Mouse (Mus musculus) embryonic facial prominence, embryonic 14.5 days (tissue): ENCODE data around the gene Lipa. TPM values are rescaled to one million over a fixed set of nuclear protein-coding genes. Genes with fewer than 3 reads are reported as not detected.

Experiments used
- ATAC-seq: fragments of 200-750 bp; cut with Nextera tagmentation; 2 replicates; pipeline ENCODE4 v1.8.0; 2017; ENCODE audit warnings: low read depth, moderate number of reproducible peaks, moderate TSS enrichment
- DNase-seq: peaks from one replicate; pipeline ENCODE4 v3.0.0-alpha.2; 2015; ENCODE audit warnings: low spot score
- H3K27ac ChIP-seq: fragments of 300-500 bp; sonication (generic); replicated peaks from 2 replicates; pipeline ENCODE4 v1.5.1; 2014; ENCODE audit warnings: low read depth, mild to moderate bottlenecking, low read length, moderate library complexity
- H3K27me3 ChIP-seq: fragments of 300-500 bp; sonication (generic); replicated peaks from 2 replicates; pipeline ENCODE4 v1.6.1; 2014; ENCODE audit warnings: low read length; ENCODE audit not compliant: control insufficient read depth, insufficient read depth
- H3K36me3 ChIP-seq: fragments of 300-500 bp; sonication (generic); 2 replicates; pipeline ENCODE4 v1.6.1; 2014; ENCODE audit warnings: low read length, mixed read lengths; ENCODE audit not compliant: control insufficient read depth, insufficient read depth
- H3K4me1 ChIP-seq: fragments of 300-500 bp; sonication (generic); 2 replicates; pipeline ENCODE4 v1.6.1; 2014; ENCODE audit warnings: antibody characterized with exemption, low read length; ENCODE audit not compliant: control insufficient read depth, insufficient read depth
- H3K4me2 ChIP-seq: fragments of 300-500 bp; sonication (generic); 2 replicates; pipeline ENCODE4 v1.6.1; 2014; ENCODE audit warnings: low read depth, mild to moderate bottlenecking, low read length, moderate library complexity, mixed read lengths
- H3K4me3 ChIP-seq: fragments of 300-500 bp; sonication (generic); 2 replicates; pipeline ENCODE4 v1.5.1; 2014; ENCODE audit warnings: low read depth, mild to moderate bottlenecking, low read length
- H3K9ac ChIP-seq: fragments of 300-500 bp; sonication (generic); 2 replicates; pipeline ENCODE4 v1.6.1; 2014; ENCODE audit warnings: low read depth, mild to moderate bottlenecking, low read length, moderate library complexity, mixed read lengths
- H3K9me3 ChIP-seq: fragments of 300-500 bp; sonication (generic); 2 replicates; pipeline ENCODE4 v1.6.1; 2016; ENCODE audit warnings: low read length; ENCODE audit not compliant: control insufficient read depth
- WGBS: fragments of 180-500 bp; shearing (Covaris S2); extraction: QIAGEN DNeasy Blood & Tissue Kit; methylation state at CpG from one replicate; pipeline ENCODE4 v1.1.7; 2014; 5-methylcytosine and 5-hydroxymethylcytosine counted together
- polyA plus RNA-seq: library from polyadenylated mRNA; unstranded; fragments of >200 nt; fragmentation: Nextera tagmentation; extraction: Ambion mirVana; gene quantifications from 2 replicates; pipeline ENCODE4 v1.2.1, GENCODE M21; 2014

Lipa gene
- polyA plus RNA-seq, 1 experiment from 2014 or later, result 46.3 TPM

DNA sequence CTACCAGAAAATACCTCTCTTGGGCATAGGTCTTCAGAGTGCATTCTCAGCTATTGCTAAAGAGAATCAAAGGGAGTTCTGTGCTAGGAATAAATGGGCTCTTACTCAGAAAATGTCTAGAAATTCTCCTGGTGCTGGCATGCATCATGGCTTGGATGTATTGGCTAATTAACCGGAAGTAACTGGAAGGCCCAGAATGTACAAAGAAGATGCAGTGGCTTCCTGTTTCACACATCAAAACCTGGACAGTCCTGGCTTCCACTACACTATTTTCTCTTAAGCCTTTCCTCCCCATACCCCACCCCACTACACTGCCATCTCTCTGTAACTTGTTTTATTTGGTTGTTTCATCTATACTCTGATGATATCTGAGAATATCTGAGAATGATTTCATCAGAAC lies 12.1 kb upstream of the Lipa start:
- WGBS, result 58% methylated on average over 1 of the region's 1 CpGs
- H3K9ac ChIP-seq, result no peak overlapping the region
- no peak for DNase-seq
- no peaks in the 10 kb centered on the region for H3K4me1 ChIP-seq
- no peaks in the 10 kb centered on the region for H3K36me3 ChIP-seq
- H3K27me3 ChIP-seq, result no peaks in the 10 kb centered on the region
- no peak for ATAC-seq
- H3K27ac ChIP-seq, result no peak overlapping the region
- no peak overlapping the region for H3K4me2 ChIP-seq
- no peak overlapping the region for H3K4me3 ChIP-seq
- 0 out of 2 replicates have a peak, but pooled peaks cover 5% of the 10 kb centered on the region for H3K9me3 ChIP-seq

DNA sequence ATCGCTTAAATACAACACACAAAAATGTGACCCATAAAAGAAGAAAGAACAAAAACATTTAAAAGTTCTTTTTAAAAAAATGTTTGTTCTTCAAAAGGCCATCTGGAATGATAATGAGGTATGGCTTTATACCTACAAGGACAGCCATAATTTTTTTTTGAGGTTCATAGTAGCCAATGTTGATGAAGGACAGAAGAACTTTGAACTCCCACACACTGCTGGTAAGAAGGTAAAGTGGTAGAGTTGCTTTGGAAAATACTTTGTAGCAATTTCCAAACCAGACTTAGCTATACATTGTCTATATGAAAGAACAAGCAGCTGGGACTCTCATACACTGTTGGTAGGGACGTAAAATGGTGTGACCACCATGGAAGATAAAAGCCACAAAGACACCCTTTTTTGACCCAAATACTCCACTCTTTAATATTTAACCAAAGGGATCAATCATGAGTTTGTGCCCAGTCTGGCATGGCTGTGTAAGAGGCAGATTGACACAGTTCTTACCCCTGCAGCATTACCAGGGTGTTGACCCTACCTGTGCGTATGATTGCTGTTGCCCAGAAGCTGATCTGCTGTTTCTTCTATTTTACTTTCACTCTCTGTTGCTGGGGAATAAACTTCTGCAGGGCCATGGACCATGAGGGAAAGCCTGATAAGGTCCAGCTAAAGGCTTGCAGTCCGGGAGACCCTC lies 4.9 kb upstream of the Lipa start:
- DNase-seq (no peak), ATAC-seq (no peak)
- Histone ChIP-seq H3K9ac (no peak overlapping the region), H3K4me2 (no peak overlapping the region), H3K27me3 (no peaks in the 10 kb centered on the region), H3K27ac (no peak overlapping the region), H3K4me1 (no peaks in the 10 kb centered on the region), H3K36me3 (no peaks in the 10 kb centered on the region), H3K9me3 (0 out of 2 replicates have a peak, but pooled peaks cover 5% of the 10 kb centered on the region), H3K4me3 (no peak overlapping the region)
- 97% methylated on average over 4 of the region's 4 CpGs for WGBS

DNA sequence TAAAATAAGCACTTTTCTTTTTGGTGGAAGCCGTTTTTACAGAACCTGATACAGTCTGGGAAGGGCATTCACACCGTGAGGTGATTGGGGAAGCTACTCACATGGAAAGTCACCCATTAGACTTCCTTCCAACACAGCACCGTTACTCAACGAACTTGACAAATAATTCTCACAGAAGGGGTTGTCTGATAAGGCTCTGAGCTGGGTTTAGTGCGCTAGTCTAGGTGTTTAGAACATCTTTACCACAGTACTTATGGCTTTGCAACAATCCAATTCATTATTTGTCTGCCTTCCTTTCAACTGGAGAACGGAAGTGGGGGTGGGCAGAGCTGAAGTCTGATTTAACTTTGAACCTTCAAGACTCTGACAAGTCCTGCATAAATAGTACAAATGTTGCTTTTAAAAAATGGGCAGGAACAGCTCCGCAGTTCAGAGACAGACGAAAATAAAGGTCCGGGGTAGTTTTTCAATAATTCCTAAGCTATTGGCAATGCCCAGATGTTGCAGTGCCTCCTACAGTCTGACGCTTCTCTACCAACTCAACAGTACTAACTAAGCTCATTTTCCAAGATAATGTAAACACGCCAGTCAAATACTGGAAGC lies 852 bp downstream of the Lipa start:
- Histone ChIP-seq H3K4me2 (peak overlapping the region; percentile 84), H3K4me3 (peak overlapping the region; percentile 77), H3K36me3 (no peaks in the 10 kb centered on the region; the same call in 1 of the 2 replicates), H3K9ac (peak overlapping the region; percentile 76), H3K27ac (peak overlapping the region; percentile 68), H3K27me3 (no peaks in the 10 kb centered on the region), H3K4me1 (peaks cover 12% of the 10 kb centered on the region), H3K9me3 (no peaks in the 10 kb centered on the region)
- DNase-seq (no peak), ATAC-seq (no peak)
- WGBS, result 36% methylated on average over 11 of the region's 11 CpGs

DNA sequence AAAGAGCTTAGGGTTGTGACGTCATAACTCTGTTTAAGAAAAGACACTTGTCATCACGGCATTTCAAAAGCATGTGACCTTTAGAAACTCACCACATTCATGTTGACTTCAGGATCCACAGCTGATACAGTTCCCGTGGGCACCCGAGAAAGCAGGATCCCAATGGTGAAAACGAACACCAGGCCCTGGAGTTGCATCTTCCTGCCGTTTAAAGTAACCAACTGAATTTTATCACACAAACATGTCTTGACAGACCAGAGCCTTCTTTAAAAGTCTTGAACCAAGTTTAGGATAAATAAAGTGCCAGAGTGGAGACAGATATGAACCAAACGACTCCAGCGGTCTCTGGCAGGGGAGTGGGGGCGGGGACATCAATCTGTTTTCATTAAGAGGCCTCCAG lies 2.6 kb downstream of the Lipa start:
- Histone ChIP-seq H3K27me3 (no peaks in the 10 kb centered on the region), H3K36me3 (peaks cover 12% of the 10 kb centered on the region; the same call in 1 of the 2 replicates), H3K4me3 (no peak overlapping the region), H3K9me3 (no peaks in the 10 kb centered on the region), H3K9ac (no peak overlapping the region), H3K27ac (no peak overlapping the region), H3K4me1 (peaks cover 12% of the 10 kb centered on the region), H3K4me2 (no peak overlapping the region)
- WGBS, result 43% methylated on average over 9 of the region's 9 CpGs
- DNase-seq (no peak), ATAC-seq (no peak)

DNA sequence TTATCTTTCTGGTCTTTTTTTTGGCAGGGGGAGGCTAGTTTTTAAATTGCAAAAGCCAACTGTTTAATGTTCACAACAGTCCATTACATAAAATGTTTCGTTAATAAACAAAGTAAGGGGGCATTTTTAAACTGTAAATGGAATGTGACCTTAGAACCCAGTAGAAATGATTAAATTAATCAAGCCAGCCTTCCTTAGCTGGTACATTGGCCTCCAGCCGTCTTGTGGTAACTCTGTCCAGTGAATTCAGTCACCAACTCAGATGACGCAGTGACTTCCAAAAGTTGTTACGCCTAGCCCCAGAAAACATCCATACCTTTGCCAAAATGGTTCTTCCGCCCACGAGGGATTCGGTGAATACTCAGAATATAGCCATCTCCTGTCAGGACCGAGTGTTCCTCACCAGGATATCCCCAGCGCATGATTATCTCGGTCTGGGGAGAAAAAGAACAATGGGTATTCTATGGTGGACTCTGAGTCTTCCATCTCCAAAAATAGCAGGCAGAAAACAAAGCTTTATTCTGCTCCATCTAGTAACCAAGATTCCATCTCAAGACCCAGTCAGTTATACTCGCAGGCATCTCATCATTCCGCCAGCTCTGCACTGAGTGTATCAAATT lies 4.1 kb downstream of the Lipa start:
- Histone ChIP-seq H3K27me3 (no peaks in the 10 kb centered on the region), H3K9me3 (no peaks in the 10 kb centered on the region), H3K4me1 (peaks cover 12% of the 10 kb centered on the region), H3K27ac (no peak overlapping the region), H3K9ac (no peak overlapping the region), H3K4me3 (no peak overlapping the region), H3K36me3 (peaks cover 20% of the 10 kb centered on the region; the same call in 1 of the 2 replicates), H3K4me2 (no peak overlapping the region)
- no peak for DNase-seq
- no peak for ATAC-seq
- 77% methylated on average over 12 of the region's 12 CpGs for WGBS

DNA sequence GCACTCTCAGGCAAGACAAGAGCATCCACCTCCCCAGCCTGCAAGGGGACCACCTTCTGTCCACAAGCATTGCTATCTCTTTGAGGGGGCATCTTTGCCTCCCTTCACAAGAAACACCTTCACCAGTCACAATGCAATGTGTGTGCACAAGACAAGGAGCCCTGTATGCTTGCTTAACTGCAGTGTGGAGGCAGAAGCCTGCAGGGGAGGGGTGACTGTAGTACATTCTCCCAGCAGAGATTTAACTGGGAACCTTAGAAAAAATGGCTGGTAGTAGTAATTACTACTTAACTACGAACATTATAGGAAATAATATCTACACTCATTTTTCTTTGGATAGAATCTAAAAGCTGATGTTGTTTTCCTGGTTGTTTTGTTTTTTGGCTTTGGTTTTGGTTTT lies 5.3 kb downstream of the Lipa start:
- no peak for DNase-seq
- H3K4me2 ChIP-seq, result no peak overlapping the region
- ATAC-seq, result no peak
- H3K4me3 ChIP-seq, result no peak overlapping the region
- H3K36me3 ChIP-seq, result peaks cover 23% of the 10 kb centered on the region; the same call in 1 of the 2 replicates
- peaks cover 12% of the 10 kb centered on the region for H3K4me1 ChIP-seq
- H3K27me3 ChIP-seq, result no peaks in the 10 kb centered on the region
- no peak overlapping the region for H3K9ac ChIP-seq
- no peaks in the 10 kb centered on the region for H3K9me3 ChIP-seq
- WGBS, result 81% methylated on average over 1 of the region's 1 CpGs
- H3K27ac ChIP-seq, result no peak overlapping the region

DNA sequence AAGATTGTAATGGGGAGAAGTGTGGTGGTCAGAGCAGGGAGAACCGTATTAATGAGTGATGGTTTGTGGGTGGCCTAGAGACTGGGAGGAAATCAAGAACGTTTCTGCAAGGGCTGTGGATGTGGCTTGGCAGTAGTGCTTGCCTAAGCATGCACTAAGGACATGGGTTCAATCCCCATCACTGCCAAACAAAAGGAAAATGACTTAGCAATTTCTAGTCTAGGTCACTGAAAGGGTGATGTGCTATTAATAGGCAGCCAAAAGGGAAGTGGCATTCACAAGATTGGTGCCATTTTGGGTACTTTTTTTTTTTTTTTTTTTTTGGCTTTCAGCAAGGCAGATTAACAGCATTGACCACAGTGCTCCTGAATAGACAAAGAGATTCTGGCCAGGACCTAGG lies 5.9 kb downstream of the Lipa start:
- H3K4me3 ChIP-seq, result no peak overlapping the region
- H3K36me3 ChIP-seq, result peaks cover 23% of the 10 kb centered on the region; the same call in 1 of the 2 replicates
- H3K4me1 ChIP-seq, result peaks cover 10% of the 10 kb centered on the region
- H3K27me3 ChIP-seq, result no peaks in the 10 kb centered on the region
- no peaks in the 10 kb centered on the region for H3K9me3 ChIP-seq
- ATAC-seq, result no peak
- H3K9ac ChIP-seq, result no peak overlapping the region
- H3K27ac ChIP-seq, result no peak overlapping the region
- 77% methylated on average over 2 of the region's 2 CpGs for WGBS
- DNase-seq, result no peak
- no peak overlapping the region for H3K4me2 ChIP-seq

DNA sequence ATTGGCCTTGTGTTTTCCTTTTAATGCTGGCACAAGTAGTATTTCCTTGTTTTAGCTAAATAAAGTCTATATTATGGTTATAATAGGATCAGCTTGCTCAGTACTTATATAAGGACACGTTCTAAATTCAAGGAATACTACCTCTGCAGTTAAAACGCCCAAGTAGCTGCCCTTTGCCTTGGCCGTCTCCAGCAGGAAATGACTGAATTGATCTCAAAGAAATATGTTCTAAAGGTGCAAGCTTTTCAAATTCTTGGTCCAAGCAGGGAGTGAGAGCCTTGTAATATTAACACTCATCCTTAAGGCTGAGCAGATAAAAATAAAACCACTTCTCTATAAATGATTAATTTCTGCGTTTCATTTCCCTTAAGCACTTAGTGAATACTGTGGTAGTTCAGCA lies 7.2 kb downstream of the Lipa start:
- Histone ChIP-seq H3K4me3 (no peak overlapping the region), H3K9me3 (no peaks in the 10 kb centered on the region), H3K27me3 (no peaks in the 10 kb centered on the region), H3K9ac (no peak overlapping the region), H3K4me1 (0 out of 2 replicates have a peak, but pooled peaks cover 5% of the 10 kb centered on the region), H3K27ac (no peak overlapping the region), H3K36me3 (peaks cover 23% of the 10 kb centered on the region; the same call in 1 of the 2 replicates), H3K4me2 (no peak overlapping the region)
- no peak for ATAC-seq
- DNase-seq, result no peak
- 76% methylated on average over 4 of the region's 4 CpGs for WGBS
